Comparison of ENCODE assay signal across 14 mouse cellular contexts in the genomic region with DNA sequence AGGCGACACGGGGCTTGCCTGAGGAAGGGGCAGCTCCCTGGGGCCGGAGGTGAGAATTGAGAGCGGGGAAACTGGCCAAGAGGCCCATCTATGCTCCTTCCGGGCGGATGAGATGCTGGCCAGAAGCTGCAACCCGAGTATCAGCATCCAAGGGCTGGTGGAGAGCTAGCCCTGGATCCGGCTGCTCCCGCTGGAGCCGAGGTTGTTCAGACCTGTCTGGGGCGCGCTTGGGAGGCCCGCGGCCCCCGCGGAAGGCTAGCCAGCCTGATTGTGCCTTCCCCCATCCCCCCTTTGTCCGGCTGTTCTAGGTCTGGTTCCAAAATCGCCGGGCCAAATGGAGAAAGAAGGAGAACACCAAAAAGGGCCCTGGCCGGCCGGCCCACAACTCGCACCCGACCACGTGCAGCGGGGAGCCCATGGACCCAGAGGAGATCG. TPM values are rescaled to one million over a fixed set of nuclear protein-coding genes. Genes with fewer than 3 reads are reported as not detected.
A peak's percentile ranks its signal among the peaks of the same experiment; 100 is the strongest.
DNase-seq lines count a peak whose midpoint lies in the region; ATAC-seq lines count a peak whose summit lies in the region.
"Had no signal": no experiment of that assay in that cellular context is flagged by ENCODE, and none has a peak within 500 bp of the region (broad histone marks: within the 10 kb centered on the region; RNA-seq: fewer than 3 reads in every experiment).

No protein-coding gene starts in this region.

- DNase-seq in kidney, adult 11 months: no peak
- DNase-seq in embryonic facial prominence, embryonic 11.5 days (ENCODE audit: low spot score): peak; percentile 29
- peak; percentile 75 for DNase-seq in neural tube, embryonic 10.5 days (ENCODE audit: extremely low spot score, low spot score)
- DNase-seq in thymus, postnatal 25 days: no peak
- DNase-seq in thymus, postnatal 36 days: no peak
- no peak for DNase-seq in liver
- DNase-seq: adrenal gland, postnatal 10 days; gastrocnemius, adult 2 months; thymus, postnatal 14 days had no signal

- no peaks in the 10 kb centered on the region for H3K36me3 ChIP-seq in kidney, embryonic 16.5 days (ENCODE audit: insufficient read depth, low read length)
- H3K36me3 ChIP-seq in embryonic facial prominence, embryonic 11.5 days (replicated peaks; ENCODE audit: control insufficient read depth, insufficient read depth, low read depth, low read length): no peaks in the 10 kb centered on the region
- peaks cover 8% of the 10 kb centered on the region; the same call in 1 of the 2 replicates for H3K36me3 ChIP-seq in hindbrain, embryonic 13.5 days
- H3K36me3 ChIP-seq: G1E; lung, embryonic 15.5 days had no signal

- peak overlapping the region; percentile 84 for H3K27ac ChIP-seq in kidney, embryonic 16.5 days (ENCODE audit: low read length)
- H3K27ac ChIP-seq in embryonic facial prominence, embryonic 11.5 days (replicated peaks; ENCODE audit: low read depth, low read length): no peak overlapping the region
- H3K27ac ChIP-seq in hindbrain, embryonic 13.5 days: peak overlapping the region; percentile 96
- H3K27ac ChIP-seq: gastrocnemius, adult 2 months; lung, embryonic 15.5 days had no signal

- H3K9me3 ChIP-seq in kidney, embryonic 16.5 days (ENCODE audit: low read length): no peaks in the 10 kb centered on the region
- no peaks in the 10 kb centered on the region for H3K9me3 ChIP-seq in embryonic facial prominence, embryonic 11.5 days (replicated peaks; ENCODE audit: control insufficient read depth, low read length)
- no peaks in the 10 kb centered on the region for H3K9me3 ChIP-seq in hindbrain, embryonic 13.5 days
- H3K9me3 ChIP-seq: lung, embryonic 15.5 days had no signal

- H3K4me2 ChIP-seq in kidney, embryonic 16.5 days (replicated peaks; ENCODE audit: low read depth, low read length): peak overlapping the region; percentile 58
- no peak overlapping the region for H3K4me2 ChIP-seq in embryonic facial prominence, embryonic 11.5 days (ENCODE audit: low read depth, low read length)
- peak overlapping the region; percentile 72 for H3K4me2 ChIP-seq in hindbrain, embryonic 13.5 days
- H3K4me2 ChIP-seq: lung, embryonic 15.5 days had no signal

- WGBS in kidney, embryonic 16.5 days: under 1% methylated on average over 26 of the region's 26 CpGs
- under 1% methylated on average over 26 of the region's 26 CpGs for WGBS in embryonic facial prominence, embryonic 11.5 days
- WGBS in hindbrain, embryonic 13.5 days: under 1% methylated on average over 26 of the region's 26 CpGs

- H3K4me1 ChIP-seq in kidney, embryonic 16.5 days (ENCODE audit: insufficient read depth, low read length): peaks cover 9% of the 10 kb centered on the region; the same call in 1 of the 2 replicates
- peaks cover 3% of the 10 kb centered on the region; the same call in 1 of the 2 replicates for H3K4me1 ChIP-seq in embryonic facial prominence, embryonic 11.5 days (ENCODE audit: control insufficient read depth, insufficient read depth, low read length)
- peaks cover 64% of the 10 kb centered on the region for H3K4me1 ChIP-seq in hindbrain, embryonic 13.5 days (replicated peaks)

- H3K4me3 ChIP-seq in kidney, embryonic 16.5 days (ENCODE audit: low read length): peak overlapping the region; percentile 60
- H3K4me3 ChIP-seq in embryonic facial prominence, embryonic 11.5 days (ENCODE audit: low read depth, low read length): peak overlapping the region; percentile 14
- peak overlapping the region; percentile 61 for H3K4me3 ChIP-seq in hindbrain, embryonic 13.5 days
- H3K4me3 ChIP-seq: gastrocnemius, adult 2 months; lung, embryonic 15.5 days had no signal

- no peak for ATAC-seq in kidney, embryonic 16.5 days (ENCODE audit: low FRiP score, low TSS enrichment)
- ATAC-seq in embryonic facial prominence, embryonic 11.5 days (replicated peaks; ENCODE audit: insufficient number of reproducible peaks, low FRiP score, low TSS enrichment, low read depth): no peak
- no peak for ATAC-seq in hindbrain, embryonic 13.5 days (ENCODE audit: low FRiP score)

- H3K9ac ChIP-seq in kidney, embryonic 16.5 days (replicated peaks; ENCODE audit: low read length): peak overlapping the region; percentile 80
- no peak overlapping the region; the same call in 1 of the 2 replicates for H3K9ac ChIP-seq in embryonic facial prominence, embryonic 11.5 days (replicated peaks; ENCODE audit: low read length)
- peak overlapping the region; percentile 91 for H3K9ac ChIP-seq in hindbrain, embryonic 13.5 days
- H3K9ac ChIP-seq: lung, embryonic 15.5 days had no signal

- peaks cover 89% of the 10 kb centered on the region for H3K27me3 ChIP-seq in kidney, embryonic 16.5 days (ENCODE audit: insufficient read depth, low read length)
- peaks cover 78% of the 10 kb centered on the region for H3K27me3 ChIP-seq in embryonic facial prominence, embryonic 11.5 days (ENCODE audit: control insufficient read depth, insufficient read depth, low read length)
- peaks cover 83% of the 10 kb centered on the region for H3K27me3 ChIP-seq in hindbrain, embryonic 13.5 days

RNA-seq across cellular contexts. Expression of a gene that starts 3.1 kb away (rescaled TPM):
- 52.8 and 65.4 TPM in 2 replicates for polyA plus RNA-seq in kidney, embryonic 16.5 days (2015; fragmentation: Nextera tagmentation; extraction: Ambion mirVana)
- polyA plus RNA-seq in embryonic facial prominence, embryonic 11.5 days (2014; fragmentation: Nextera tagmentation; extraction: Ambion mirVana): 3.0 and 5.9 TPM in 2 replicates
- 48.8 and 60.7 TPM in 2 replicates for polyA plus RNA-seq in hindbrain, embryonic 13.5 days (2015; fragmentation: Nextera tagmentation; extraction: Ambion mirVana)
- polyA plus RNA-seq: G1E; small intestine, adult 2 months had no signal

Comparison
In these comparisons a context has a peak if more than half of its experiments do, and no peak if none do; other contexts are left out.
1. DNase-seq: peak in embryonic facial prominence, embryonic 11.5 days (single experiment) and neural tube, embryonic 10.5 days (single experiment); none in kidney, adult 11 months (single experiment), thymus, postnatal 25 days (single experiment), thymus, postnatal 36 days (0 of 2) and liver (single experiment).
2. Peak in every context shown above with its lines, with median percentiles within 50 percentile points of each other: H3K4me3 ChIP-seq.